Mouse (Mus musculus) cerebellum, adult 2 months (tissue): ENCODE measurements around the gene Gckr. TPM values are rescaled to one million over a fixed set of nuclear protein-coding genes. Genes with fewer than 3 reads are reported as not detected.
"Not testable (repeated sequence)": the region's sequence is repeated elsewhere in the genome, so short reads cannot be mapped to it uniquely, and the experiment has no call there.

Experiments
- DNase-seq, 2 experiments: peaks; one replicate each; pipeline ENCODE4 v3.0.0; 2021
- H3K27ac ChIP-seq: fragments of 200-500 bp; 2 replicates; pipeline ENCODE4 v1.5.1; 2012; ENCODE audit warnings: low read length, control low read depth, inconsistent platforms; ENCODE audit not compliant: insufficient read depth
- H3K27me3 ChIP-seq: fragments of 200-500 bp; 2 replicates; pipeline ENCODE4 v1.6.1; 2012; ENCODE audit warnings: inconsistent platforms, mild to moderate bottlenecking, low read length, moderate library complexity; ENCODE audit not compliant: control insufficient read depth, insufficient read depth
- H3K4me1 ChIP-seq: fragments of 200-500 bp; 2 replicates; pipeline ENCODE4 v1.6.1; 2011; ENCODE audit warnings: low read length; ENCODE audit not compliant: control insufficient read depth, insufficient read depth
- H3K4me3 ChIP-seq: fragments of 200-500 bp; replicated peaks from 2 replicates; pipeline ENCODE3; 2011; ENCODE audit warnings: mild to moderate bottlenecking, low read depth, low read length, control low read depth; ENCODE audit not compliant: insufficient read depth
- CTCF ChIP-seq: fragments of 200-500 bp; IDR thresholded peaks from 2 replicates; pipeline ENCODE4 v1.5.1; 2011; ENCODE audit warnings: low read depth, mild to moderate bottlenecking, control low read depth, low read length, moderate library complexity, borderline replicate concordance; ENCODE audit not compliant: insufficient read depth
- POLR2A ChIP-seq: fragments of 200-500 bp; IDR thresholded peaks from 2 replicates; pipeline ENCODE4 v1.6.1; 2011; ENCODE audit warnings: low read length, control low read depth, borderline replicate concordance; ENCODE audit not compliant: insufficient read depth
- WGBS: fragments of 180-500 bp; shearing (Covaris S2); methylation state at CpG from one replicate; pipeline ENCODE4 v1.1.7; 2018; 5-methylcytosine and 5-hydroxymethylcytosine counted together
- polyA plus RNA-seq: library from polyadenylated mRNA; depleted of rRNA; stranded (reverse); fragments of >200 nt; gene quantifications from 2 replicates; pipeline ENCODE4 v1.2.3, GENCODE M21; 2012

The Gckr gene
- polyA plus RNA-seq, 1 experiment = 1.2 TPM

GRCm38 (mm10) chr5:31297981-31298380, 738 bp downstream of the Gckr start:
- no peak for TF ChIP-seq POLR2A
- no peak for TF ChIP-seq CTCF
- DNase-seq = no peak
- no peaks in the 10 kb centered on the region for H3K27me3 ChIP-seq
- no peak overlapping the region for H3K4me3 ChIP-seq
- WGBS = 48% methylated on average over 3 of the region's 3 CpGs
- peaks cover 5% of the 10 kb centered on the region; the same call in 1 of the 2 replicates for H3K4me1 ChIP-seq
- H3K27ac ChIP-seq = no peak overlapping the region

GRCm38 (mm10) chr5:31298486-31298885, 1.2 kb downstream of the Gckr start:
- Histone ChIP-seq H3K27me3 (no peaks in the 10 kb centered on the region), H3K4me3 (no peak overlapping the region), H3K27ac (no peak overlapping the region), H3K4me1 (peaks cover 5% of the 10 kb centered on the region; the same call in 1 of the 2 replicates)
- DNase-seq = no peak
- WGBS = 72% methylated on average over 2 of the region's 2 CpGs
- TF ChIP-seq POLR2A (no peak), CTCF (no peak)

- no peak overlapping the region for H3K27ac ChIP-seq
- H3K27me3 ChIP-seq = no peaks in the 10 kb centered on the region
- no peak for DNase-seq
- 62% methylated on average over 8 of the region's 8 CpGs for WGBS
- H3K4me3 ChIP-seq = no peak overlapping the region
- TF ChIP-seq POLR2A (no peak), CTCF (no peak)
- H3K4me1 ChIP-seq = no peaks in the 10 kb centered on the region
Observed at GRCm38 (mm10) chr5:31301866-31302265, 4.6 kb downstream of the Gckr start.

GRCm38 (mm10) chr5:31303093-31303492, 5.8 kb downstream of the Gckr start:
- DNase-seq = no peak
- 85% methylated on average over 6 of the region's 6 CpGs for WGBS
- Histone ChIP-seq H3K27me3 (no peaks in the 10 kb centered on the region), H3K4me3 (no peak overlapping the region), H3K4me1 (no peaks in the 10 kb centered on the region), H3K27ac (no peak overlapping the region)
- TF ChIP-seq CTCF (no peak), POLR2A (no peak)

GRCm38 (mm10) chr5:31312806-31313205, 15.6 kb downstream of the Gckr start:
- WGBS = 83% methylated on average over 8 of the region's 8 CpGs
- no peak for DNase-seq
- no peaks in the 10 kb centered on the region for H3K4me1 ChIP-seq
- H3K27ac ChIP-seq = no peak overlapping the region
- no peaks in the 10 kb centered on the region; the same call in 1 of the 2 replicates for H3K27me3 ChIP-seq
- TF ChIP-seq POLR2A (no peak), CTCF (no peak)
- no peak overlapping the region for H3K4me3 ChIP-seq

GRCm38 (mm10) chr5:31322776-31323175, 25.5 kb downstream of the Gckr start:
- TF ChIP-seq POLR2A (no peak), CTCF (no peak)
- no peaks in the 10 kb centered on the region for H3K27me3 ChIP-seq
- no peak overlapping the region for H3K4me3 ChIP-seq
- DNase-seq = no peak
- H3K4me1 ChIP-seq = no peaks in the 10 kb centered on the region
- H3K27ac ChIP-seq = no peak overlapping the region
- 89% methylated on average over 3 of the region's 3 CpGs for WGBS

GRCm38 (mm10) chr5:31324085-31324484, 26.8 kb downstream of the Gckr start:
- no peak for DNase-seq
- Histone ChIP-seq H3K4me3 (no peak overlapping the region), H3K4me1 (no peaks in the 10 kb centered on the region), H3K27ac (no peak overlapping the region), H3K27me3 (no peaks in the 10 kb centered on the region)
- 66% methylated on average over 3 of the region's 3 CpGs for WGBS
- TF ChIP-seq POLR2A (no peak), CTCF (no peak)

GRCm38 (mm10) chr5:31326850-31327249, 29.6 kb downstream of the Gckr start:
- peak; percentile 2 to 13 for DNase-seq
- Histone ChIP-seq H3K27me3 (no peaks in the 10 kb centered on the region), H3K27ac (no peak overlapping the region), H3K4me1 (no peaks in the 10 kb centered on the region), H3K4me3 (no peak overlapping the region)
- 18% methylated on average over 5 of the region's 5 CpGs for WGBS
- no peak for TF ChIP-seq POLR2A
- TF ChIP-seq CTCF = peak; percentile 21; the same call in 1 of the 2 replicates

- Histone ChIP-seq H3K27me3 (no peaks in the 10 kb centered on the region), H3K4me3 (no peak overlapping the region), H3K4me1 (no peaks in the 10 kb centered on the region), H3K27ac (no peak overlapping the region)
- TF ChIP-seq CTCF (peak; percentile 62), POLR2A (no peak)
- 30% methylated on average over 7 of the region's 7 CpGs for WGBS
- peak; percentile 40 to 65 for DNase-seq
Observed at GRCm38 (mm10) chr5:31328255-31328654, 31.0 kb downstream of the Gckr start.

- DNase-seq, H3K27ac ChIP-seq, H3K27me3 ChIP-seq, H3K4me1 ChIP-seq, H3K4me3 ChIP-seq: not testable (repeated sequence)
- WGBS = 62% methylated on average over 16 of the region's 16 CpGs
Observed at GRCm38 (mm10) chr5:31357586-31357985, 60.3 kb downstream of the Gckr start.
